Mouse (Mus musculus): ENCODE data around the gene Crim1.

- TF ChIP-seq POLR2A (IDR thresholded peaks at IDR 0.05; ENCODE audit: insufficient read depth, low read length) (no peak), CTCF (IDR thresholded peaks at IDR 0.05; ENCODE audit: low read depth, low read length) (no peak)
Observed at GRCm38 (mm10) chr17:78271731-78272130, 71.7 kb downstream of the Crim1 start.
